Mouse (Mus musculus) heart, embryonic 14.5 days (tissue): ENCODE measurements at regions not wholly inside any gene's neighbourhood (a gene's known extent, or its start where the extent isn't known, plus 50 kb on each side); places are given as distances from the start of the nearest gene placed in this dataset.

ENCODE experiments used
- ATAC-seq: fragments of 200-750 bp; cut with Nextera tagmentation; 2 replicates; pipeline ENCODE4 v1.8.0; 2017; ENCODE audit warnings: low read depth, moderate TSS enrichment; ENCODE audit not compliant: insufficient number of reproducible peaks, insufficient read depth, low FRiP score
- H3K27ac ChIP-seq, 2 experiments: fragments of 200-500 bp in 1 of 2; fragments of 300-500 bp in 1 of 2; sonication (generic) in 1 of 2; replicated peaks in 1 of 2; 2 replicates each; pipeline ENCODE4 v1.5.1; 2012 to 2014; ENCODE audit warnings: low read depth in 2 of 2, low read length in 2 of 2, control low read depth in 1 of 2, mild to moderate bottlenecking in 1 of 2, mixed read lengths in 1 of 2; ENCODE audit not compliant: control insufficient read depth in 1 of 2, insufficient read depth in 1 of 2
- H3K27me3 ChIP-seq: fragments of 300-500 bp; sonication (generic); 2 replicates; pipeline ENCODE4 v1.6.1; 2014; ENCODE audit warnings: mild to moderate bottlenecking, low read length, control low read depth; ENCODE audit not compliant: control insufficient read depth, insufficient read depth
- H3K36me3 ChIP-seq: fragments of 300-500 bp; sonication (generic); 2 replicates; pipeline ENCODE4 v1.6.1; 2014; ENCODE audit warnings: mild to moderate bottlenecking, control low read depth, low read length, mixed read lengths; ENCODE audit not compliant: control insufficient read depth, insufficient read depth
- H3K4me1 ChIP-seq, 2 experiments: fragments of 200-500 bp in 1 of 2; fragments of 300-500 bp in 1 of 2; sonication (generic) in 1 of 2; 2 replicates each; pipeline ENCODE4 v1.6.1; 2012 to 2014; ENCODE audit warnings: low read length in 2 of 2, control low read depth in 1 of 2, mixed read lengths in 1 of 2; ENCODE audit not compliant: control insufficient read depth in 2 of 2, insufficient read depth in 2 of 2
- H3K4me2 ChIP-seq: fragments of 300-500 bp; sonication (generic); 2 replicates; pipeline ENCODE4 v1.6.1; 2014; ENCODE audit warnings: mild to moderate bottlenecking, low read length
- H3K4me3 ChIP-seq, 2 experiments: fragments of 200-500 bp in 1 of 2; fragments of 300-500 bp in 1 of 2; sonication (generic) in 1 of 2; 2 replicates each; pipeline ENCODE4 v1.5.1; 2012 to 2014; ENCODE audit warnings: low read length in 2 of 2, mild to moderate bottlenecking in 2 of 2, control low read depth in 1 of 2, low read depth in 1 of 2, moderate library complexity in 1 of 2; ENCODE audit not compliant: control insufficient read depth in 1 of 2, insufficient read depth in 1 of 2
- H3K9ac ChIP-seq: fragments of 300-500 bp; sonication (generic); 2 replicates; pipeline ENCODE4 v1.6.1; 2014; ENCODE audit warnings: mild to moderate bottlenecking, low read length
- H3K9me3 ChIP-seq: fragments of 300-500 bp; sonication (generic); 2 replicates; pipeline ENCODE4 v1.6.1; 2016; ENCODE audit warnings: low read length, control low read depth; ENCODE audit not compliant: control insufficient read depth
- WGBS: fragments of 180-500 bp; shearing (Covaris S2); extraction: QIAGEN DNeasy Blood & Tissue Kit; methylation state at CpG from one replicate; pipeline ENCODE4 v1.1.7; 2014; 5-methylcytosine and 5-hydroxymethylcytosine counted together

GRCm38 (mm10) chr8:9124503-9124902 lies 434.2 kb upstream of the Arglu1 start:
- Histone ChIP-seq H3K9me3 (peaks cover 3% of the 10 kb centered on the region; the same call in 1 of the 2 replicates), H3K4me3 (no peak overlapping the region), H3K9ac (no peak overlapping the region), H3K27me3 (no peaks in the 10 kb centered on the region), H3K27ac (no peak overlapping the region), H3K4me1 (no peaks in the 10 kb centered on the region), H3K36me3 (no peaks in the 10 kb centered on the region), H3K4me2 (no peak overlapping the region)
- WGBS = 59% methylated on average over 4 of the region's 4 CpGs
- no peak for ATAC-seq

GRCm38 (mm10) chr8:9117809-9118737 lies 427.8 kb upstream of the Arglu1 start:
- no peak overlapping the region for H3K27ac ChIP-seq
- 86% methylated on average over 27 of the region's 27 CpGs for WGBS

GRCm38 (mm10) chr8:9095980-9096379 lies 405.7 kb upstream of the Arglu1 start:
- H3K27ac ChIP-seq = no peak overlapping the region
- H3K36me3 ChIP-seq = no peaks in the 10 kb centered on the region
- no peak for ATAC-seq
- H3K4me3 ChIP-seq = no peak overlapping the region
- no peaks in the 10 kb centered on the region for H3K27me3 ChIP-seq
- H3K4me2 ChIP-seq = no peak overlapping the region
- 52% methylated on average over 5 of the region's 5 CpGs for WGBS
- peaks cover 6 to 11% of the 10 kb centered on the region in 2 experiments for H3K4me1 ChIP-seq
- no peaks in the 10 kb centered on the region for H3K9me3 ChIP-seq
- no peak overlapping the region for H3K9ac ChIP-seq

More at GRCm38 (mm10) chr8:9117809-9118737, 427.8 kb upstream of the Arglu1 start:
- Histone ChIP-seq H3K9me3 (peaks cover 3% of the 10 kb centered on the region; the same call in 1 of the 2 replicates), H3K4me1 (no peaks in the 10 kb centered on the region), H3K27me3 (no peaks in the 10 kb centered on the region), H3K4me2 (no peak overlapping the region), H3K9ac (no peak overlapping the region), H3K36me3 (no peaks in the 10 kb centered on the region), H3K4me3 (no peak overlapping the region)
- no peak for ATAC-seq

- H3K9me3 ChIP-seq = no peaks in the 10 kb centered on the region
- H3K36me3 ChIP-seq = no peaks in the 10 kb centered on the region
- peaks cover 6 to 11% of the 10 kb centered on the region in 2 experiments for H3K4me1 ChIP-seq
- H3K27ac ChIP-seq = peak overlapping the region; percentile 55 to 64; a peak in 2 of 4 replicates
- no peaks in the 10 kb centered on the region for H3K27me3 ChIP-seq
- H3K4me2 ChIP-seq = no peak overlapping the region
- no peak for ATAC-seq
- no peak overlapping the region for H3K4me3 ChIP-seq
- no peak overlapping the region for H3K9ac ChIP-seq
- WGBS = 21% methylated on average over 9 of the region's 9 CpGs
These were observed 403.7 kb upstream of the Arglu1 start for GRCm38 (mm10) chr8:9094002-9094401.

- 25% methylated on average over 4 of the region's 4 CpGs for WGBS
These were observed 403.0 kb upstream of the Arglu1 start for GRCm38 (mm10) chr8:9093356-9093755.

GRCm38 (mm10) chr8:9072724-9073123 lies 382.4 kb upstream of the Arglu1 start:
- 69% methylated on average over 4 of the region's 4 CpGs for WGBS
- H3K27me3 ChIP-seq = no peaks in the 10 kb centered on the region
- no peak overlapping the region for H3K9ac ChIP-seq
- no peak overlapping the region for H3K27ac ChIP-seq
- H3K36me3 ChIP-seq = no peaks in the 10 kb centered on the region
- peaks cover 4 to 6% of the 10 kb centered on the region in 2 experiments; a peak in 3 of 4 replicates for H3K4me1 ChIP-seq
- no peak overlapping the region for H3K4me2 ChIP-seq
- no peak overlapping the region for H3K4me3 ChIP-seq
- no peaks in the 10 kb centered on the region for H3K9me3 ChIP-seq
- no peak for ATAC-seq

More at GRCm38 (mm10) chr8:9093356-9093755, 403.0 kb upstream of the Arglu1 start:
- Histone ChIP-seq H3K4me2 (no peak overlapping the region), H3K4me1 (peaks cover 6 to 11% of the 10 kb centered on the region in 2 experiments), H3K27ac (0 out of 4 replicates have a peak overlapping the region, but pooled peaks of 1 of the 2 experiments have one; percentile 38), H3K4me3 (no peak overlapping the region), H3K27me3 (no peaks in the 10 kb centered on the region), H3K9ac (no peak overlapping the region), H3K9me3 (no peaks in the 10 kb centered on the region), H3K36me3 (no peaks in the 10 kb centered on the region)
- ATAC-seq = no peak

GRCm38 (mm10) chr8:9072286-9072685 lies 382.0 kb upstream of the Arglu1 start:
- Histone ChIP-seq H3K27ac (no peak overlapping the region), H3K4me2 (no peak overlapping the region), H3K9ac (no peak overlapping the region), H3K27me3 (no peaks in the 10 kb centered on the region), H3K4me3 (no peak overlapping the region), H3K36me3 (no peaks in the 10 kb centered on the region), H3K4me1 (peaks cover 4 to 6% of the 10 kb centered on the region in 2 experiments; a peak in 3 of 4 replicates), H3K9me3 (no peaks in the 10 kb centered on the region)
- no peak for ATAC-seq
- 26% methylated on average over 11 of the region's 11 CpGs for WGBS
